ENCODE assay signal across 8 mouse cellular contexts in the genomic region with DNA sequence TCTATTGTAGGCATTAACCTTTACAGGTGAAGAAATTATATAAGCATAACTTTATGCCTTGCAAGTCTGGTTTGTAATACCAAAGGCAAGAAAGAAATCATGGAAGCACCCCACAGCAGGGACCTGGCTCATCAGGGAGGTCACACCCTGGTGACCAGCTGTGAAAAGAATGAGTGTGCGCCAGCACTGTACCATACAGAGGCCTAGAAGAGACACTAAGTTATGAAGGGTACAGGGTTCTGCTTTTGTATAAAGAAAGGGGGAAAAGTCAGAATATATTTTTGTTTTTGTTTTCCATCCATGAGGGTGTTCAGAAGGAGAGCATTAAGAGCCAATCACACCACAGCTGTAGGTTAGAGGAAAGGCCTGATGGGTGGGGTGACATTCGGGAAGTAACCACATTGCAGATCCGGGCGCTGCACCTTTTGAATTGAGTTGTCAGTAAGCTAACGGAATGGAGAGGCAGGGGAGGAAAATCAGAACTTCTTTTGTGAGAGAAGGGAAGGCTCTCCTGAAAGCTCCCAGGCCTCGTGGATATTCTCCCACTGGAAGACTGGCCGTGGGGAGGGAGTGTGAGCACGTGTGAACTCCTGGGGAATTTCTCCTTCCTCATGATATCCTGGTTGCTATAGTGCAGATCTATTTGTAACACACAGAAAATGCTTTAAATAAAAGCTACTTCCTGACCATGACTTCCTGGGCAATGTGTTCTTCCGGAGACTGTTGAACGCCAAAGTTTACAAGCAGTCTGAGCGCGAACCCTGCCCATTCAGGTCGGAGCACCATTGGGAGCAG.
DNase-seq lines count a peak whose midpoint lies in the region; ATAC-seq and TF ChIP-seq lines count a peak whose summit lies in the region.

No protein-coding gene starts in this region.

- no peaks in the 10 kb centered on the region for H3K27me3 ChIP-seq in midbrain, embryonic 15.5 days (replicated peaks)
- no peaks in the 10 kb centered on the region for H3K27me3 ChIP-seq in midbrain, postnatal 0 days (ENCODE audit: insufficient read depth, low read length)
- no peaks in the 10 kb centered on the region for H3K27me3 ChIP-seq in embryonic facial prominence, embryonic 13.5 days
- peaks cover 6% of the 10 kb centered on the region; the same call in 1 of the 2 replicates for H3K27me3 ChIP-seq in liver, embryonic 11.5 days (replicated peaks; ENCODE audit: control insufficient read depth, insufficient read depth, low read length)
- H3K27me3 ChIP-seq in stomach, embryonic 15.5 days (replicated peaks) = no peaks in the 10 kb centered on the region

- WGBS in midbrain, embryonic 15.5 days = 63% methylated on average over 13 of the region's 13 CpGs
- 71% methylated on average over 13 of the region's 13 CpGs for WGBS in midbrain, postnatal 0 days
- 77% methylated on average over 13 of the region's 13 CpGs for WGBS in embryonic facial prominence, embryonic 13.5 days
- 36% methylated on average over 13 of the region's 13 CpGs for WGBS in liver, embryonic 11.5 days
- 61% methylated on average over 13 of the region's 13 CpGs for WGBS in stomach, embryonic 15.5 days

- no peaks in the 10 kb centered on the region for H3K9me3 ChIP-seq in midbrain, embryonic 15.5 days
- H3K9me3 ChIP-seq in midbrain, postnatal 0 days (ENCODE audit: low read length) = no peaks in the 10 kb centered on the region
- H3K9me3 ChIP-seq in embryonic facial prominence, embryonic 13.5 days = no peaks in the 10 kb centered on the region
- H3K9me3 ChIP-seq in liver, embryonic 11.5 days (ENCODE audit: control insufficient read depth, low read length) = no peaks in the 10 kb centered on the region
- H3K9me3 ChIP-seq in stomach, embryonic 15.5 days = no peaks in the 10 kb centered on the region

- H3K4me3 ChIP-seq in midbrain, embryonic 15.5 days = no peak overlapping the region
- no peak overlapping the region for H3K4me3 ChIP-seq in midbrain, postnatal 0 days (ENCODE audit: low read depth, low read length)
- no peak overlapping the region for H3K4me3 ChIP-seq in embryonic facial prominence, embryonic 13.5 days
- 0 out of 2 replicates have a peak overlapping the region, but pooled peaks have one; percentile 22 for H3K4me3 ChIP-seq in liver, embryonic 11.5 days (ENCODE audit: low read depth, low read length)
- no peak overlapping the region for H3K4me3 ChIP-seq in stomach, embryonic 15.5 days (replicated peaks)

- no peak for TF ChIP-seq CTCF in midbrain, postnatal 0 days (IDR thresholded peaks at IDR 0.05)

- DNase-seq in midbrain, postnatal 0 days (ENCODE audit: low spot score) = no peak
- DNase-seq in liver, embryonic 11.5 days (ENCODE audit: low spot score) = no peak
- no peak for DNase-seq in adrenal gland, postnatal 36 days
- no peak for DNase-seq in cerebellum, adult 11 months
- no peak for DNase-seq in layer of hippocampus, adult 9-11 months

- no peak overlapping the region for H3K27ac ChIP-seq in midbrain, embryonic 15.5 days
- no peak overlapping the region for H3K27ac ChIP-seq in midbrain, postnatal 0 days (ENCODE audit: low read depth, low read length)
- H3K27ac ChIP-seq in embryonic facial prominence, embryonic 13.5 days = 0 out of 2 replicates have a peak overlapping the region, but pooled peaks have one; percentile 23
- H3K27ac ChIP-seq in liver, embryonic 11.5 days (ENCODE audit: low read depth, low read length) = no peak overlapping the region
- H3K27ac ChIP-seq in stomach, embryonic 15.5 days = peak overlapping the region; percentile 28

- no peaks in the 10 kb centered on the region for H3K36me3 ChIP-seq in midbrain, embryonic 15.5 days (replicated peaks)
- no peaks in the 10 kb centered on the region for H3K36me3 ChIP-seq in midbrain, postnatal 0 days (ENCODE audit: insufficient read depth, low read length)
- no peaks in the 10 kb centered on the region for H3K36me3 ChIP-seq in embryonic facial prominence, embryonic 13.5 days
- H3K36me3 ChIP-seq in liver, embryonic 11.5 days (ENCODE audit: control insufficient read depth, insufficient read depth, low read length) = no peaks in the 10 kb centered on the region
- H3K36me3 ChIP-seq in stomach, embryonic 15.5 days = no peaks in the 10 kb centered on the region

- 0 out of 2 replicates have a peak, but pooled peaks have one; percentile 9 for ATAC-seq in midbrain, embryonic 15.5 days (replicated peaks)
- no peak for ATAC-seq in midbrain, postnatal 0 days (ENCODE audit: low FRiP score)
- no peak for ATAC-seq in embryonic facial prominence, embryonic 13.5 days (ENCODE audit: insufficient number of reproducible peaks, insufficient read depth, low FRiP score, low TSS enrichment, low read depth)
- peak; percentile 38; the same call in 1 of the 2 replicates for ATAC-seq in liver, embryonic 11.5 days (replicated peaks; ENCODE audit: low FRiP score)
- ATAC-seq in stomach, embryonic 15.5 days (ENCODE audit: insufficient read depth, low FRiP score, low read depth) = 0 out of 2 replicates have a peak, but pooled peaks have one; percentile 19

- peaks cover 18% of the 10 kb centered on the region for H3K4me1 ChIP-seq in midbrain, embryonic 15.5 days
- H3K4me1 ChIP-seq in midbrain, postnatal 0 days (ENCODE audit: insufficient read depth, low read length) = no peaks in the 10 kb centered on the region
- H3K4me1 ChIP-seq in embryonic facial prominence, embryonic 13.5 days = peaks cover 28% of the 10 kb centered on the region
- peaks cover 21% of the 10 kb centered on the region; the same call in 1 of the 2 replicates for H3K4me1 ChIP-seq in liver, embryonic 11.5 days (replicated peaks; ENCODE audit: control insufficient read depth, insufficient read depth, low read length)
- H3K4me1 ChIP-seq in stomach, embryonic 15.5 days = peaks cover 13% of the 10 kb centered on the region; the same call in 1 of the 2 replicates

- no peak overlapping the region for H3K9ac ChIP-seq in midbrain, embryonic 15.5 days
- H3K9ac ChIP-seq in midbrain, postnatal 0 days (replicated peaks; ENCODE audit: low read length, poor library complexity, severe bottlenecking) = no peak overlapping the region
- H3K9ac ChIP-seq in embryonic facial prominence, embryonic 13.5 days = no peak overlapping the region
- H3K9ac ChIP-seq in liver, embryonic 11.5 days (ENCODE audit: low read depth, low read length) = no peak overlapping the region
- H3K9ac ChIP-seq in stomach, embryonic 15.5 days = no peak overlapping the region

- H3K4me2 ChIP-seq in midbrain, embryonic 15.5 days = no peak overlapping the region
- no peak overlapping the region for H3K4me2 ChIP-seq in midbrain, postnatal 0 days (ENCODE audit: low read depth, low read length, poor library complexity, severe bottlenecking)
- H3K4me2 ChIP-seq in embryonic facial prominence, embryonic 13.5 days = no peak overlapping the region
- H3K4me2 ChIP-seq in liver, embryonic 11.5 days = peak overlapping the region; percentile 55
- no peak overlapping the region for H3K4me2 ChIP-seq in stomach, embryonic 15.5 days

Comparison
In these comparisons a context has a peak if more than half of its experiments do, and no peak if none do; other contexts are left out.
1. ATAC-seq: peak in midbrain, embryonic 15.5 days (single experiment), liver, embryonic 11.5 days (single experiment) and stomach, embryonic 15.5 days (single experiment); none in midbrain, postnatal 0 days (single experiment) and embryonic facial prominence, embryonic 13.5 days (single experiment).
2. H3K27ac ChIP-seq: peak in embryonic facial prominence, embryonic 13.5 days (single experiment) and stomach, embryonic 15.5 days (single experiment); none in midbrain, embryonic 15.5 days (single experiment), midbrain, postnatal 0 days (single experiment) and liver, embryonic 11.5 days (single experiment).